Mouse (Mus musculus) myocyte (in vitro differentiated cells): Measurements from ENCODE around the gene Dph2. TPM values are rescaled to one million over a fixed set of nuclear protein-coding genes. Genes with fewer than 3 reads are reported as not detected.

Source experiments
- H3K27me3 ChIP-seq: one replicate; pipeline ENCODE4 v1.6.1; 2011; ENCODE audit not compliant: control insufficient read depth, insufficient read depth, insufficient read length
- H3K36me3 ChIP-seq: one replicate; pipeline ENCODE4 v1.6.1; 2011; ENCODE audit not compliant: control insufficient read depth, insufficient read depth
- H3K4me2 ChIP-seq: one replicate; pipeline ENCODE4 v1.6.1; 2011; ENCODE audit warnings: low read depth, control low read depth
- H3K4me3 ChIP-seq: one replicate; pipeline ENCODE4 v1.5.1; 2011; ENCODE audit warnings: mild to moderate bottlenecking, control low read depth, moderate library complexity
- H3K79me2 ChIP-seq: one replicate; pipeline ENCODE4 v1.6.1; 2011; ENCODE audit not compliant: control insufficient read depth, insufficient read depth
- H3ac ChIP-seq: one replicate; pipeline ENCODE4 v1.6.1; 2011; ENCODE audit not compliant: control insufficient read depth, insufficient read length
- CEBPB ChIP-seq: IDR thresholded peaks from 2 replicates; pipeline ENCODE4 v1.6.1; 2011; ENCODE audit warnings: mild to moderate bottlenecking, moderate library complexity; ENCODE audit not compliant: poor library complexity, insufficient read depth, severe bottlenecking
- E2F4 ChIP-seq: IDR thresholded peaks from one replicate; pipeline ENCODE4 v1.6.1; 2011; ENCODE audit warnings: mild to moderate bottlenecking, control low read depth, moderate library complexity; ENCODE audit not compliant: insufficient read depth
- MAX ChIP-seq: IDR thresholded peaks from one replicate; pipeline ENCODE4 v1.6.1; 2011; ENCODE audit warnings: low read depth, mild to moderate bottlenecking, control low read depth
- MYOD1 ChIP-seq, 3 experiments: IDR thresholded peaks; one replicate each; pipeline ENCODE4 v1.6.1; 2011; ENCODE audit warnings: control low read depth in 2 of 3, low read depth in 2 of 3, mild to moderate bottlenecking in 2 of 3, moderate library complexity in 1 of 3; ENCODE audit not compliant: insufficient read length in 2 of 3, control insufficient read depth in 1 of 3
- MYOG ChIP-seq, 3 experiments: IDR thresholded peaks; one replicate each; pipeline ENCODE4 v1.6.1; 2011; ENCODE audit warnings: control low read depth in 2 of 3, low read depth in 2 of 3, mild to moderate bottlenecking in 2 of 3; ENCODE audit not compliant: insufficient read length in 2 of 3, control insufficient read depth in 1 of 3, insufficient read depth in 1 of 3
- POLR2A ChIP-seq: IDR thresholded peaks from one replicate; pipeline ENCODE4 v1.6.1; 2011; ENCODE audit warnings: low read depth, mild to moderate bottlenecking, control low read depth, moderate library complexity; ENCODE audit not compliant: insufficient read length
- POLR2AphosphoS2 ChIP-seq: IDR thresholded peaks from one replicate; pipeline ENCODE4 v1.6.1; 2011; ENCODE audit warnings: low read depth, control low read depth; ENCODE audit not compliant: insufficient read length
- REST ChIP-seq: IDR thresholded peaks from one replicate; pipeline ENCODE4 v1.6.1; 2011; ENCODE audit warnings: mild to moderate bottlenecking, control low read depth, moderate library complexity; ENCODE audit not compliant: insufficient read depth, insufficient read length
- SRF ChIP-seq: IDR thresholded peaks from one replicate; pipeline ENCODE4 v1.6.1; 2011; ENCODE audit warnings: low read depth; ENCODE audit not compliant: control insufficient read depth, insufficient read length
- TCF12 ChIP-seq: IDR thresholded peaks from one replicate; pipeline ENCODE4 v1.6.1; 2011; ENCODE audit warnings: mild to moderate bottlenecking, control low read depth; ENCODE audit not compliant: poor library complexity, insufficient read depth, severe bottlenecking
- TCF3 ChIP-seq: IDR thresholded peaks from one replicate; pipeline ENCODE4 v1.6.1; 2011; ENCODE audit warnings: low read depth, control low read depth; ENCODE audit not compliant: insufficient read length
- USF1 ChIP-seq: IDR thresholded peaks from one replicate; pipeline ENCODE4 v1.6.1; 2011; ENCODE audit warnings: low read depth, mild to moderate bottlenecking, control low read depth, moderate library complexity
- polyA plus RNA-seq: library from polyadenylated mRNA; unstranded; fragments of >200 nt; fragmentation: generic; extraction: Trizol; gene quantifications from one replicate; pipeline ENCODE4 v1.2.1, GENCODE M21; 2012; ENCODE audit warnings: missing spikeins

Dph2 gene
- polyA plus RNA-seq, 1 experiment: 8.5 TPM

DNA sequence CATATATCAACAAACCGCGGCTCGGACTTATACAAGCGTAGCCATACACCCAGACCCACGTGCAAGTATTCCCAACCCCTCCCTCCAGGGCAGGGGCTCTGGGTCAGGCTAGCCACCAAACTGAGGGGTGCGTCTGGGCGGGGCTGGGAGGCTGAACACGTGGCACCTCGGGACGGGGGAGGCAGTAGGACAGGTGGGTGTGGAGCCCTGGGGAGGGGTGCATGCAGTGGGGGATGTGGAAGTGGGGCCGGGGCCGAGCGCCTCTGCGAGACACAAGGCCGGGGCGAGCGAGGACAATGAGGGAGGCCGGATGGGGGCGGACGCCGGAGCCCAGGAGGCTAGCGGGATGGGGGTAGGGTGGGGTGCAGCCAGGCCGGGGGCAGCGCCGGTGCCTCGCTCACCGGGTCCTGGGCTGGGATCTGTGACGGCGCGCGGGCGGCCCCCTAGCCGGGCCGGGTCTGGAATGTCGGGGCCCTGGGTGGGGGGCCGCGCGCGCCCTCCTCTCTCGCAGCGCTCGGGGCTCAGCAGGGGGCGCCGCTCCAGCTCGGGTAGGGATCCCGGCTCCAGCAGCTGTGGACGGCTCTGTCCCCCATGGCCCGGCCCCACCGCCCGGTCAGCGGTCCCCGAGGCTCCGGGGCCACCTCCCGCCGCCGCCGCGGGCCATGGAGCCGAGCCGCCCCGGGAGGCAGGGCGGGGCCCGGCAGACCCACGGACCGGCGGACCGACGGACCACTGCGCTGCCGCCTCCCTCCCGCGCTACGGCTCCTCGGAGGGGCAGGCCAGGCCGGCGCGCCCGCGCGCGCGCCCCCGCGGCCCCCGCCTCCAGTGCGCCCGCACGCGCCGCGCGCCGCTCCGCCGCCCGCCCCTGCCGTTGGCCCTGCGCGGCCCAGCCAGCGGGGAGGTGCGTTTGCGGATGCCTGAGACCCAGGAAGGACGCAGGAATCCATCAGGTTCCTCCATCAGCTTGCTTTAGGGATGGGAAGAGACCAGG lies 8.8 kb downstream of the Dph2 start, which contains the start of gene B4galt2:
Gene B4galt2, minus strand, starts transcription at position 787 of the 991 bp plus-strand sequence.
- peaks cover 6% of the 10 kb centered on the region for H3K36me3 ChIP-seq

DNA sequence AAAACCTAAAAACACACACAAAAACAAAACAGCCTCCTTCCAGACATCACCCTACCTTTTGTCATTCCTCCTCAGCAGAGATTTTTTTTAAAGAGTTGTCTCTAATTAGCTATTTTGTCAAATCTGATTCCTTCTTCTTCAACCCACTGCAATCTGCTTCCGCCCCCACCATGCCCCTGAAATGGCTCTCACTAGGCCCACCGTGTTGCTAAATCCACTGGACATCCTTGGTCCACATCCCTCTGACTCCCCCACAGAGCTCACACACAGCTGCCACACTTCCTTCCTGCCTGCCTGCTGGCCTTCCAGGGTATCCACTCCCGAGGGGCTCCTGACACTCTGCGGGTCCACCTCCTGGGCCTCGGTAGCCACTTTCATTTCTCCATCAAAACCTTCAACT lies 13.1 kb downstream of the Dph2 start:
- Histone ChIP-seq H3K79me2 (peaks cover under 1% of the 10 kb centered on the region), H3ac (no peak overlapping the region), H3K4me3 (no peak overlapping the region), H3K4me2 (no peak overlapping the region), H3K36me3 (peaks cover 4% of the 10 kb centered on the region), H3K27me3 (no peaks in the 10 kb centered on the region)
- no peak for TF ChIP-seq CEBPB
- no peak for TF ChIP-seq TCF12
- TF ChIP-seq MYOD1 (IDR thresholded peaks at IDR 0.05; ENCODE audit: control insufficient read depth in 1 of 3, insufficient read length in 2 of 3, low read depth in 2 of 3): no peak
- TF ChIP-seq MYOG (IDR thresholded peaks at IDR 0.05; ENCODE audit: control insufficient read depth in 1 of 3, insufficient read depth in 1 of 3, insufficient read length in 2 of 3, low read depth in 2 of 3): no peak
- no peak for TF ChIP-seq USF1
- no peak for TF ChIP-seq TCF3
- no peak for TF ChIP-seq REST
- TF ChIP-seq POLR2A: no peak
- no peak for TF ChIP-seq SRF
- no peak for TF ChIP-seq MAX
- TF ChIP-seq E2F4: no peak
- no peak for TF ChIP-seq POLR2AphosphoS2

More for the DNA sequence above, 8.8 kb downstream of the Dph2 start, which contains the start of gene B4galt2:
- H3K4me2 ChIP-seq: peak within 1 kb of the TSS; percentile 99
- TF ChIP-seq TCF3 (no peak), E2F4 (no peak), SRF (no peak), POLR2AphosphoS2 (peak; percentile 92), MYOD1 (IDR thresholded peaks at IDR 0.05; ENCODE audit: control insufficient read depth in 1 of 3, insufficient read length in 2 of 3, low read depth in 2 of 3) (peak in 2 of 3 experiments; percentile 35 to 74), MYOG (IDR thresholded peaks at IDR 0.05; ENCODE audit: control insufficient read depth in 1 of 3, insufficient read depth in 1 of 3, insufficient read length in 2 of 3, low read depth in 2 of 3) (peak in 1 of 3 experiments; percentile 55), TCF12 (no peak), CEBPB (no peak), USF1 (peak; percentile 40), MAX (no peak), POLR2A (peak; percentile 90), REST (no peak)
- peak within 1 kb of the TSS; percentile 30 for H3K4me3 ChIP-seq
- no peaks in the 10 kb centered on the region for H3K27me3 ChIP-seq
- H3K79me2 ChIP-seq: peaks cover 24% of the 10 kb centered on the region
- peak within 1 kb of the TSS; percentile 65 for H3ac ChIP-seq

DNA sequence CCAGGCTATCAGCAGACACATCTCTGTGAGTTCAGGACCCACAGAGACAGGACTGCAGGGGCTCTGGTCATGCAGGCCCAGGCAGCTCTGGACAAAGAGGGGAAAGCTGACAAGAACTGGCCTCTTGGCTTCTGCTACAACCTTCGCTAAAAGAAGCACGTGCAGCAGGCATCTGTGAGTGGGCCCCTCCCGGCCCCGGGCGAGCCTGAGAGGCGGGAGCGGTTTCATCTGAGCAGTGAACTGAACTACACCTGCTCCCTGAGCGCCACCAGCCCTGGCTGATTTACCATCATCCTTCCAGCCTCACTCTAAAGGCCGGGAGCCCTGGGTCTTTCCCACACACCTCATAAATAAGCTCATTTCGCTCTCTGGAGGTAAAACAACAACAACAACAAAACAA lies 13.5 kb downstream of the Dph2 start:
- Histone ChIP-seq H3K36me3 (peaks cover 4% of the 10 kb centered on the region), H3K27me3 (no peaks in the 10 kb centered on the region)
- no peak for TF ChIP-seq E2F4
- TF ChIP-seq MYOG (IDR thresholded peaks at IDR 0.05; ENCODE audit: control insufficient read depth in 1 of 3, insufficient read depth in 1 of 3, insufficient read length in 2 of 3, low read depth in 2 of 3): no peak
- no peak for TF ChIP-seq TCF12
- no peak for TF ChIP-seq CEBPB
- no peak for TF ChIP-seq REST
- TF ChIP-seq SRF: no peak
- TF ChIP-seq TCF3: no peak
- TF ChIP-seq POLR2A: no peak
- no peak for TF ChIP-seq MAX
- TF ChIP-seq POLR2AphosphoS2: no peak
- no peak for TF ChIP-seq MYOD1 (IDR thresholded peaks at IDR 0.05; ENCODE audit: control insufficient read depth in 1 of 3, insufficient read length in 2 of 3, low read depth in 2 of 3)
- no peak for TF ChIP-seq USF1

DNA sequence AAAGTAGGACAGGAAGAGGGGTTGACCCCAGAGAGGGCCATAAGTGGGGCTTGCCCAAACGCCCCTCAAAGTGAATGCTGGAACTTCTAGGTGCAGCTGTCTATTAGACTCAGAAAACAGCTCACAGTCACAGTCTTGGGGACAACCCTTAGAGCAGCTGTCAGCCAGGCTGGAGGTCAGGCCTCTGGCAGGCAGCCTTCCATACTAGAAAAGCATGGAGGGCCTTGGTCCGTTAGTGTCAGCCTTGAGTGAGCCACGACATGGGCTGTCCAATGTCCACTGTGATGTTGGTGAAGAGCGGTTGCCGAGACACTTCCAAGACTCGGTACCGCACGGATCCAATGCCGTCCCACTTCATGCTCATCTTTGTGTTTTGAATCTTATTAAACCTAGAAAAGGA lies 18.2 kb downstream of the Dph2 start:
- no peak overlapping the region for H3ac ChIP-seq
- no peaks in the 10 kb centered on the region for H3K27me3 ChIP-seq
- H3K36me3 ChIP-seq: peaks cover 9% of the 10 kb centered on the region
- H3K79me2 ChIP-seq: no peaks in the 10 kb centered on the region
- H3K4me2 ChIP-seq: no peak overlapping the region
- TF ChIP-seq MAX (no peak), MYOG (IDR thresholded peaks at IDR 0.05; ENCODE audit: control insufficient read depth in 1 of 3, insufficient read depth in 1 of 3, insufficient read length in 2 of 3, low read depth in 2 of 3) (peak in 1 of 3 experiments; percentile 8), POLR2AphosphoS2 (peak; percentile 16)
- H3K4me3 ChIP-seq: no peak overlapping the region

More for the DNA sequence above, 13.5 kb downstream of the Dph2 start:
- Histone ChIP-seq H3K4me3 (no peak overlapping the region), H3ac (no peak overlapping the region), H3K79me2 (no peaks in the 10 kb centered on the region), H3K4me2 (no peak overlapping the region)
